Mouse (Mus musculus): ENCODE data around the gene Pola1. TPM values are rescaled to one million over a fixed set of nuclear protein-coding genes. Genes with fewer than 3 reads are reported as not detected.

The Pola1 gene
- 14.9 and 16.6 TPM in 2 replicates for polyA plus RNA-seq (2014; fragmentation: Nextera tagmentation; extraction: Ambion mirVana)

- peak within 1 kb of the TSS; percentile 53 for H3K4me3 ChIP-seq (ENCODE audit: low read depth, low read length)
- H3K4me1 ChIP-seq (ENCODE audit: control insufficient read depth, insufficient read depth, low read length) = no peaks in the 10 kb centered on the region
- H3K36me3 ChIP-seq (ENCODE audit: control insufficient read depth, insufficient read depth, low read length) = no peaks in the 10 kb centered on the region
- no peaks in the 10 kb centered on the region for H3K9me3 ChIP-seq (ENCODE audit: control insufficient read depth, low read length)
- DNase-seq (ENCODE audit: low spot score) = peak; percentile 90
- H3K9ac ChIP-seq (ENCODE audit: low read depth, low read length) = peak within 1 kb of the TSS; percentile 70
- no peaks in the 10 kb centered on the region for H3K27me3 ChIP-seq (replicated peaks; ENCODE audit: control insufficient read depth, insufficient read depth, low read length)
- ATAC-seq (ENCODE audit: low read depth) = peak; percentile 98
- peak within 1 kb of the TSS; percentile 55 for H3K4me2 ChIP-seq (ENCODE audit: low read depth, low read length)
- WGBS = 16% methylated on average over 45 of the region's 53 CpGs
- peak within 1 kb of the TSS; percentile 55 for H3K27ac ChIP-seq (replicated peaks; ENCODE audit: low read depth, low read length)
These were observed at the start of gene Pola1 for GRCm38 (mm10) chrX:93631657-93632449. Gene Pola1, minus strand, starts transcription at chrX:93632155.

- no peak overlapping the region for H3K9ac ChIP-seq (ENCODE audit: low read depth, low read length)
- no peaks in the 10 kb centered on the region for H3K9me3 ChIP-seq (ENCODE audit: control insufficient read depth, low read length)
- peak overlapping the region; percentile 57 for H3K4me2 ChIP-seq (ENCODE audit: low read depth, low read length)
- H3K27me3 ChIP-seq (replicated peaks; ENCODE audit: control insufficient read depth, insufficient read depth, low read length) = no peaks in the 10 kb centered on the region; the same call in none of the 2 replicates
- no peaks in the 10 kb centered on the region for H3K4me1 ChIP-seq (ENCODE audit: control insufficient read depth, insufficient read depth, low read length)
- no peaks in the 10 kb centered on the region for H3K36me3 ChIP-seq (ENCODE audit: control insufficient read depth, insufficient read depth, low read length)
- 43% methylated on average over 2 of the region's 2 CpGs for WGBS
- no peak for DNase-seq (ENCODE audit: low spot score)
- no peak for ATAC-seq (ENCODE audit: low read depth)
- no peak overlapping the region for H3K27ac ChIP-seq (replicated peaks; ENCODE audit: low read depth, low read length)
- peak overlapping the region; percentile 39; the same call in 1 of the 2 replicates for H3K4me3 ChIP-seq (ENCODE audit: low read depth, low read length)
These were observed 44.3 kb upstream of the Pola1 start for GRCm38 (mm10) chrX:93676228-93676627.

GRCm38 (mm10) chrX:93674836-93675795 lies 43.2 kb upstream of the Pola1 start:
- ATAC-seq (ENCODE audit: low read depth) = peak; percentile 100

GRCm38 (mm10) chrX:93674432-93674831 lies 42.5 kb upstream of the Pola1 start:
- Histone ChIP-seq H3K4me3 (ENCODE audit: low read depth, low read length) (0 out of 2 replicates have a peak overlapping the region, but pooled peaks have one; percentile 39), H3K27me3 (replicated peaks; ENCODE audit: control insufficient read depth, insufficient read depth, low read length) (no peaks in the 10 kb centered on the region; the same call in none of the 2 replicates), H3K4me1 (ENCODE audit: control insufficient read depth, insufficient read depth, low read length) (no peaks in the 10 kb centered on the region), H3K4me2 (ENCODE audit: low read depth, low read length) (peak overlapping the region; percentile 57), H3K36me3 (ENCODE audit: control insufficient read depth, insufficient read depth, low read length) (no peaks in the 10 kb centered on the region), H3K9ac (ENCODE audit: low read depth, low read length) (no peak overlapping the region), H3K27ac (replicated peaks; ENCODE audit: low read depth, low read length) (peak overlapping the region; percentile 21; the same call in 1 of the 2 replicates), H3K9me3 (ENCODE audit: control insufficient read depth, low read length) (no peaks in the 10 kb centered on the region)
- ATAC-seq (ENCODE audit: low read depth) (no peak), DNase-seq (ENCODE audit: low spot score) (no peak)
- WGBS = 30% methylated on average over 3 of the region's 3 CpGs

More at GRCm38 (mm10) chrX:93674836-93675795, 43.2 kb upstream of the Pola1 start:
- Histone ChIP-seq H3K4me3 (ENCODE audit: low read depth, low read length) (peak overlapping the region; percentile 39), H3K9ac (ENCODE audit: low read depth, low read length) (peak overlapping the region; percentile 38), H3K27ac (replicated peaks; ENCODE audit: low read depth, low read length) (peak overlapping the region; percentile 85), H3K36me3 (ENCODE audit: control insufficient read depth, insufficient read depth, low read length) (no peaks in the 10 kb centered on the region), H3K27me3 (replicated peaks; ENCODE audit: control insufficient read depth, insufficient read depth, low read length) (no peaks in the 10 kb centered on the region; the same call in none of the 2 replicates), H3K4me2 (ENCODE audit: low read depth, low read length) (peak overlapping the region; percentile 57), H3K4me1 (ENCODE audit: control insufficient read depth, insufficient read depth, low read length) (no peaks in the 10 kb centered on the region), H3K9me3 (ENCODE audit: control insufficient read depth, low read length) (no peaks in the 10 kb centered on the region)
- 20% methylated on average over 19 of the region's 19 CpGs for WGBS
- peak; percentile 91 for DNase-seq (ENCODE audit: low spot score)

- 78% methylated on average over 4 of the region's 4 CpGs for WGBS
- Histone ChIP-seq H3K9ac (ENCODE audit: low read depth, low read length) (no peak overlapping the region), H3K4me3 (ENCODE audit: low read depth, low read length) (no peak overlapping the region), H3K4me2 (ENCODE audit: low read depth, low read length) (no peak overlapping the region), H3K4me1 (ENCODE audit: control insufficient read depth, insufficient read depth, low read length) (no peaks in the 10 kb centered on the region), H3K27me3 (replicated peaks; ENCODE audit: control insufficient read depth, insufficient read depth, low read length) (no peaks in the 10 kb centered on the region), H3K36me3 (ENCODE audit: control insufficient read depth, insufficient read depth, low read length) (no peaks in the 10 kb centered on the region), H3K27ac (replicated peaks; ENCODE audit: low read depth, low read length) (no peak overlapping the region), H3K9me3 (ENCODE audit: control insufficient read depth, low read length) (no peaks in the 10 kb centered on the region)
- ATAC-seq (ENCODE audit: low read depth) = no peak
- DNase-seq (ENCODE audit: low spot score) = no peak
These were observed 32.8 kb upstream of the Pola1 start for GRCm38 (mm10) chrX:93664787-93665186.

GRCm38 (mm10) chrX:93663919-93664586 lies 32.1 kb upstream of the Pola1 start:
- H3K9me3 ChIP-seq (ENCODE audit: control insufficient read depth, low read length) = no peaks in the 10 kb centered on the region
- ATAC-seq (ENCODE audit: low read depth) (no peak), DNase-seq (ENCODE audit: low spot score) (no peak)
- H3K4me1 ChIP-seq (ENCODE audit: control insufficient read depth, insufficient read depth, low read length) = no peaks in the 10 kb centered on the region
- no peak overlapping the region for H3K9ac ChIP-seq (ENCODE audit: low read depth, low read length)
- H3K27me3 ChIP-seq (replicated peaks; ENCODE audit: control insufficient read depth, insufficient read depth, low read length) = no peaks in the 10 kb centered on the region
- H3K27ac ChIP-seq (replicated peaks; ENCODE audit: low read depth, low read length) = no peak overlapping the region
- 84% methylated on average over 5 of the region's 5 CpGs for WGBS
- no peaks in the 10 kb centered on the region for H3K36me3 ChIP-seq (ENCODE audit: control insufficient read depth, insufficient read depth, low read length)
- no peak overlapping the region for H3K4me3 ChIP-seq (ENCODE audit: low read depth, low read length)
- no peak overlapping the region for H3K4me2 ChIP-seq (ENCODE audit: low read depth, low read length)

GRCm38 (mm10) chrX:93655153-93655552 lies 23.2 kb upstream of the Pola1 start:
- DNase-seq (ENCODE audit: low spot score) (no peak), ATAC-seq (ENCODE audit: low read depth) (no peak)
- Histone ChIP-seq H3K27ac (replicated peaks; ENCODE audit: low read depth, low read length) (no peak overlapping the region), H3K9me3 (ENCODE audit: control insufficient read depth, low read length) (no peaks in the 10 kb centered on the region), H3K27me3 (replicated peaks; ENCODE audit: control insufficient read depth, insufficient read depth, low read length) (no peaks in the 10 kb centered on the region), H3K36me3 (ENCODE audit: control insufficient read depth, insufficient read depth, low read length) (no peaks in the 10 kb centered on the region), H3K9ac (ENCODE audit: low read depth, low read length) (no peak overlapping the region), H3K4me1 (ENCODE audit: control insufficient read depth, insufficient read depth, low read length) (no peaks in the 10 kb centered on the region), H3K4me3 (ENCODE audit: low read depth, low read length) (no peak overlapping the region), H3K4me2 (ENCODE audit: low read depth, low read length) (no peak overlapping the region)
- WGBS = 78% methylated on average over 5 of the region's 5 CpGs
